In genomic region chr5:128884320-128884719, GRCm38 (mm10) we compare ENCODE assay signal across 13 mouse cellular contexts.
"Had no signal": no experiment of that assay in that cellular context is flagged by ENCODE, and none has a peak within 500 bp of the region (broad histone marks: within the 10 kb centered on the region; RNA-seq: fewer than 3 reads in every experiment).

No protein-coding gene starts in this region.

- H3K36me3 ChIP-seq: hindbrain, embryonic 15.5 days; limb, embryonic 10.5 days; liver, embryonic 15.5 days; midbrain, embryonic 13.5 days; neural tube, embryonic 15.5 days had no signal

- H3K27me3 ChIP-seq: hindbrain, embryonic 15.5 days; liver, embryonic 15.5 days; midbrain, embryonic 13.5 days; neural tube, embryonic 15.5 days had no signal

- H3K4me2 ChIP-seq: hindbrain, embryonic 15.5 days; liver, embryonic 11.5 days; liver, embryonic 15.5 days; midbrain, embryonic 13.5 days; neural tube, embryonic 15.5 days had no signal

- H3K9me3 ChIP-seq: hindbrain, embryonic 15.5 days; limb, embryonic 10.5 days; liver, embryonic 15.5 days; midbrain, embryonic 13.5 days; neural tube, embryonic 15.5 days had no signal

- H3K4me1 ChIP-seq: liver, embryonic 15.5 days had no signal

- H3K27ac ChIP-seq: hindbrain, embryonic 15.5 days; limb, embryonic 10.5 days; liver, embryonic 15.5 days; midbrain, embryonic 13.5 days; neural tube, embryonic 15.5 days had no signal

- H3K9ac ChIP-seq: hindbrain, embryonic 15.5 days; liver, embryonic 15.5 days; midbrain, embryonic 13.5 days; neural tube, embryonic 15.5 days had no signal

- DNase-seq: layer of hippocampus, adult 9-11 months; lung, adult 2 months; lung, postnatal 36 days; thymus, adult 18-20 months; thymus, postnatal 14 days had no signal

- ATAC-seq: lung, postnatal 0 days; midbrain, embryonic 13.5 days had no signal

- H3K4me3 ChIP-seq: hindbrain, embryonic 15.5 days; limb, embryonic 10.5 days; liver, embryonic 15.5 days; midbrain, embryonic 13.5 days; myocyte; neural tube, embryonic 15.5 days had no signal
